Mouse (Mus musculus): ENCODE data around the gene Med24. TPM values are rescaled to one million over a fixed set of nuclear protein-coding genes. Genes with fewer than 3 reads are reported as not detected.
"Not testable (repeated sequence)": the region's sequence is repeated elsewhere in the genome, so short reads cannot be mapped to it uniquely, and the experiment has no call there.

The Med24 gene
- polyA plus RNA-seq, 1 experiment from 2014 or later, result 58.4 TPM

GRCm38 (mm10) chr11:98673136-98673535, 56.1 kb downstream of the Med24 start:
- DNase-seq (ENCODE audit: low spot score), result peak; percentile 43
- WGBS, result 6% methylated on average over 6 of the region's 7 CpGs
- not testable (repeated sequence) for H3K27me3 ChIP-seq (ENCODE audit: control insufficient read depth, insufficient read depth, low read length); H3K4me3 ChIP-seq (replicated peaks; ENCODE audit: low read length); H3K36me3 ChIP-seq (replicated peaks; ENCODE audit: control insufficient read depth, insufficient read depth); H3K9ac ChIP-seq; H3K4me1 ChIP-seq (replicated peaks; ENCODE audit: control insufficient read depth, insufficient read depth, low read length); H3K27ac ChIP-seq; H3K9me3 ChIP-seq (ENCODE audit: control insufficient read depth, low read length)
- 0 out of 2 replicates have a peak, but pooled peaks have one; percentile 24 for ATAC-seq (ENCODE audit: low FRiP score)
- peak overlapping the region; percentile 13; the same call in 1 of the 2 replicates for H3K4me2 ChIP-seq (replicated peaks)

GRCm38 (mm10) chr11:98672482-98672881, 56.8 kb downstream of the Med24 start:
- H3K27ac ChIP-seq, result no peak overlapping the region
- 85% methylated on average over 5 of the region's 5 CpGs for WGBS

GRCm38 (mm10) chr11:98671857-98672256, 57.4 kb downstream of the Med24 start:
- no peak overlapping the region for H3K4me2 ChIP-seq (replicated peaks)
- no peak overlapping the region for H3K4me3 ChIP-seq (replicated peaks; ENCODE audit: low read length)
- H3K9ac ChIP-seq, result no peak overlapping the region
- H3K27ac ChIP-seq, result no peak overlapping the region
- WGBS, result 55% methylated on average over 5 of the region's 5 CpGs
- ATAC-seq (ENCODE audit: low FRiP score) (no peak), DNase-seq (ENCODE audit: low spot score) (no peak)
- no peaks in the 10 kb centered on the region for H3K9me3 ChIP-seq (ENCODE audit: control insufficient read depth, low read length)
- H3K27me3 ChIP-seq (ENCODE audit: control insufficient read depth, insufficient read depth, low read length), result 0 out of 2 replicates have a peak, but pooled peaks cover 7% of the 10 kb centered on the region
- no peaks in the 10 kb centered on the region for H3K4me1 ChIP-seq (replicated peaks; ENCODE audit: control insufficient read depth, insufficient read depth, low read length)
- H3K36me3 ChIP-seq (replicated peaks; ENCODE audit: control insufficient read depth, insufficient read depth), result no peaks in the 10 kb centered on the region

More at GRCm38 (mm10) chr11:98672482-98672881, 56.8 kb downstream of the Med24 start:
- Histone ChIP-seq H3K4me2 (replicated peaks) (no peak overlapping the region), H3K9ac (no peak overlapping the region), H3K27me3 (ENCODE audit: control insufficient read depth, insufficient read depth, low read length) (0 out of 2 replicates have a peak, but pooled peaks cover 7% of the 10 kb centered on the region), H3K4me3 (replicated peaks; ENCODE audit: low read length) (no peak overlapping the region), H3K9me3 (ENCODE audit: control insufficient read depth, low read length) (no peaks in the 10 kb centered on the region), H3K4me1 (replicated peaks; ENCODE audit: control insufficient read depth, insufficient read depth, low read length) (no peaks in the 10 kb centered on the region), H3K36me3 (replicated peaks; ENCODE audit: control insufficient read depth, insufficient read depth) (no peaks in the 10 kb centered on the region)
- no peak for DNase-seq (ENCODE audit: low spot score)
- ATAC-seq (ENCODE audit: low FRiP score), result no peak

GRCm38 (mm10) chr11:98671284-98671815, 57.9 kb downstream of the Med24 start:
- no peak for ATAC-seq (ENCODE audit: low FRiP score)
- H3K4me2 ChIP-seq (replicated peaks), result no peak overlapping the region
- 88% methylated on average over 3 of the region's 3 CpGs for WGBS

GRCm38 (mm10) chr11:98668984-98669383, 60.3 kb downstream of the Med24 start:
- no peak for ATAC-seq (ENCODE audit: low FRiP score)
- Histone ChIP-seq H3K9me3 (ENCODE audit: control insufficient read depth, low read length) (no peaks in the 10 kb centered on the region), H3K4me1 (replicated peaks; ENCODE audit: control insufficient read depth, insufficient read depth, low read length) (no peaks in the 10 kb centered on the region), H3K27me3 (ENCODE audit: control insufficient read depth, insufficient read depth, low read length) (0 out of 2 replicates have a peak, but pooled peaks cover 7% of the 10 kb centered on the region), H3K4me3 (replicated peaks; ENCODE audit: low read length) (no peak overlapping the region), H3K9ac (no peak overlapping the region), H3K36me3 (replicated peaks; ENCODE audit: control insufficient read depth, insufficient read depth) (no peaks in the 10 kb centered on the region), H3K4me2 (replicated peaks) (no peak overlapping the region), H3K27ac (no peak overlapping the region)
- WGBS, result 64% methylated on average over 2 of the region's 2 CpGs
- no peak for DNase-seq (ENCODE audit: low spot score)

More at GRCm38 (mm10) chr11:98671284-98671815, 57.9 kb downstream of the Med24 start:
- H3K27me3 ChIP-seq (ENCODE audit: control insufficient read depth, insufficient read depth, low read length), result 0 out of 2 replicates have a peak, but pooled peaks cover 7% of the 10 kb centered on the region
- no peaks in the 10 kb centered on the region for H3K9me3 ChIP-seq (ENCODE audit: control insufficient read depth, low read length)
- H3K4me3 ChIP-seq (replicated peaks; ENCODE audit: low read length), result no peak overlapping the region
- H3K27ac ChIP-seq, result no peak overlapping the region
- H3K36me3 ChIP-seq (replicated peaks; ENCODE audit: control insufficient read depth, insufficient read depth), result no peaks in the 10 kb centered on the region
- H3K4me1 ChIP-seq (replicated peaks; ENCODE audit: control insufficient read depth, insufficient read depth, low read length), result no peaks in the 10 kb centered on the region
- no peak for DNase-seq (ENCODE audit: low spot score)
- no peak overlapping the region for H3K9ac ChIP-seq

- Histone ChIP-seq H3K9ac (no peak within 1 kb of the TSS), H3K4me1 (replicated peaks; ENCODE audit: control insufficient read depth, insufficient read depth, low read length) (no peaks in the 10 kb centered on the region), H3K4me3 (replicated peaks; ENCODE audit: low read length) (no peak within 1 kb of the TSS), H3K27ac (no peak within 1 kb of the TSS), H3K4me2 (replicated peaks) (no peak within 1 kb of the TSS), H3K9me3 (ENCODE audit: control insufficient read depth, low read length) (no peaks in the 10 kb centered on the region), H3K27me3 (ENCODE audit: control insufficient read depth, insufficient read depth, low read length) (0 out of 2 replicates have a peak, but pooled peaks cover 7% of the 10 kb centered on the region), H3K36me3 (replicated peaks; ENCODE audit: control insufficient read depth, insufficient read depth) (no peaks in the 10 kb centered on the region)
- DNase-seq (ENCODE audit: low spot score) (no peak), ATAC-seq (ENCODE audit: low FRiP score) (no peak)
- 23% methylated on average over 4 of the region's 4 CpGs for WGBS
These were observed 65.1 kb downstream of the Med24 start, which contains the start of gene Gsdma for GRCm38 (mm10) chr11:98664091-98664490. Gene Gsdma (plus strand): TSS chr11:98664351.

GRCm38 (mm10) chr11:98660517-98660916, 68.7 kb downstream of the Med24 start:
- peak; percentile 82 for DNase-seq (ENCODE audit: low spot score)
- Histone ChIP-seq H3K27ac (no peak overlapping the region), H3K4me3 (replicated peaks; ENCODE audit: low read length) (no peak overlapping the region), H3K9me3 (ENCODE audit: control insufficient read depth, low read length) (no peaks in the 10 kb centered on the region), H3K4me1 (replicated peaks; ENCODE audit: control insufficient read depth, insufficient read depth, low read length) (no peaks in the 10 kb centered on the region), H3K4me2 (replicated peaks) (peak overlapping the region; percentile 34), H3K36me3 (replicated peaks; ENCODE audit: control insufficient read depth, insufficient read depth) (no peaks in the 10 kb centered on the region), H3K27me3 (ENCODE audit: control insufficient read depth, insufficient read depth, low read length) (no peaks in the 10 kb centered on the region), H3K9ac (0 out of 2 replicates have a peak overlapping the region, but pooled peaks have one; percentile 17)
- WGBS, result 9% methylated on average over 6 of the region's 6 CpGs
- no peak for ATAC-seq (ENCODE audit: low FRiP score)

- not testable (repeated sequence) for ATAC-seq (ENCODE audit: low FRiP score); H3K4me1 ChIP-seq (replicated peaks; ENCODE audit: control insufficient read depth, insufficient read depth, low read length); H3K36me3 ChIP-seq (replicated peaks; ENCODE audit: control insufficient read depth, insufficient read depth); H3K27ac ChIP-seq; H3K4me3 ChIP-seq (replicated peaks; ENCODE audit: low read length); H3K9ac ChIP-seq; H3K27me3 ChIP-seq (ENCODE audit: control insufficient read depth, insufficient read depth, low read length); H3K4me2 ChIP-seq (replicated peaks); H3K9me3 ChIP-seq (ENCODE audit: control insufficient read depth, low read length)
- WGBS, result 18% methylated on average over 7 of the region's 7 CpGs
- peak; percentile 38 for DNase-seq (ENCODE audit: low spot score)
These were observed 74.2 kb downstream of the Med24 start for GRCm38 (mm10) chr11:98655076-98655475.
